Mouse (Mus musculus): Measurements from ENCODE around the gene Wwc2. TPM values are rescaled to one million over a fixed set of nuclear protein-coding genes. Genes with fewer than 3 reads are reported as not detected.

The Wwc2 gene
- polyA plus RNA-seq, 1 experiment = 18.6 TPM

DNA sequence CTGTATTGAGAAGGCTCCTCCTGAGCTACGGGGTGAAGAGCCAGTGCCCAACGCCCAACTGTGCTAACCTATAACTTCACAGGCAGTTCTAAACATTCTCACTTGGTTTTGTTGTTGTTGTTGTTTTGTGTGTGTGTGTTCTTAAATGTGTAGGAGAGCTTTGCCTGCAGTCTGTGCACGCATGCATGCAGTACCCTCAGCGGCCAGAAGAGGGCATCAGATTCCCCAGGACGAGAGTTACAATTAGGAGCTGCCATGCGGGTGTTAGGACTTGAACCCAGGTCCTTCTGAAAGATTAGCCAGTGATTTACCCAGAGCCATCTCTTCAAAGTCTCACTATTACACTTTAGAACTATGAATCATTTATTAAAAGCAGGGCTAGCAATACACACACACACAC, 12.0 kb downstream of the Wwc2 start:
- TF ChIP-seq CTCF (IDR thresholded peaks at IDR 0.05; ENCODE audit: control insufficient read depth, insufficient read depth, insufficient replicate concordance, low read depth, low read length) (peak; percentile 88; the same call in 1 of the 2 replicates), POLR2A (IDR thresholded peaks at IDR 0.05; ENCODE audit: control insufficient read depth, low read depth, low read length) (no peak)
- Histone ChIP-seq H3K4me3 (ENCODE audit: control insufficient read depth, low read depth, low read length) (no peak overlapping the region), H3K27me3 (ENCODE audit: control insufficient read depth, insufficient read depth, low read length) (no peaks in the 10 kb centered on the region), H3K36me3 (ENCODE audit: control insufficient read depth, insufficient read depth, low read length) (no peaks in the 10 kb centered on the region; the same call in 1 of the 2 replicates), H3K27ac (ENCODE audit: control insufficient read depth, insufficient read depth, low read depth, low read length) (no peak overlapping the region), H3K4me1 (ENCODE audit: control insufficient read depth, insufficient read depth, low read length) (peaks cover 10% of the 10 kb centered on the region)

GRCm38 (mm10) chr8:47974963-47975314, 15.8 kb downstream of the Wwc2 start:
- peak overlapping the region; percentile 65 for H3K4me3 ChIP-seq (ENCODE audit: control insufficient read depth, low read depth, low read length)
- peaks cover 10% of the 10 kb centered on the region for H3K4me1 ChIP-seq (ENCODE audit: control insufficient read depth, insufficient read depth, low read length)
- peak overlapping the region; percentile 5; the same call in 1 of the 2 replicates for H3K27ac ChIP-seq (ENCODE audit: control insufficient read depth, insufficient read depth, low read depth, low read length)
- TF ChIP-seq CTCF (IDR thresholded peaks at IDR 0.05; ENCODE audit: control insufficient read depth, insufficient read depth, insufficient replicate concordance, low read depth, low read length) (no peak), POLR2A (IDR thresholded peaks at IDR 0.05; ENCODE audit: control insufficient read depth, low read depth, low read length) (no peak)
- H3K27me3 ChIP-seq (ENCODE audit: control insufficient read depth, insufficient read depth, low read length) = no peaks in the 10 kb centered on the region
- H3K36me3 ChIP-seq (ENCODE audit: control insufficient read depth, insufficient read depth, low read length) = no peaks in the 10 kb centered on the region

- H3K4me3 ChIP-seq (ENCODE audit: control insufficient read depth, low read depth, low read length) = peak overlapping the region; percentile 65
- H3K27ac ChIP-seq (ENCODE audit: control insufficient read depth, insufficient read depth, low read depth, low read length) = no peak overlapping the region
- H3K27me3 ChIP-seq (ENCODE audit: control insufficient read depth, insufficient read depth, low read length) = no peaks in the 10 kb centered on the region
- H3K36me3 ChIP-seq (ENCODE audit: control insufficient read depth, insufficient read depth, low read length) = no peaks in the 10 kb centered on the region
- peaks cover 10% of the 10 kb centered on the region for H3K4me1 ChIP-seq (ENCODE audit: control insufficient read depth, insufficient read depth, low read length)
- TF ChIP-seq CTCF (IDR thresholded peaks at IDR 0.05; ENCODE audit: control insufficient read depth, insufficient read depth, insufficient replicate concordance, low read depth, low read length) (no peak), POLR2A (IDR thresholded peaks at IDR 0.05; ENCODE audit: control insufficient read depth, low read depth, low read length) (no peak)
These were observed 16.4 kb downstream of the Wwc2 start for GRCm38 (mm10) chr8:47974138-47974962.

DNA sequence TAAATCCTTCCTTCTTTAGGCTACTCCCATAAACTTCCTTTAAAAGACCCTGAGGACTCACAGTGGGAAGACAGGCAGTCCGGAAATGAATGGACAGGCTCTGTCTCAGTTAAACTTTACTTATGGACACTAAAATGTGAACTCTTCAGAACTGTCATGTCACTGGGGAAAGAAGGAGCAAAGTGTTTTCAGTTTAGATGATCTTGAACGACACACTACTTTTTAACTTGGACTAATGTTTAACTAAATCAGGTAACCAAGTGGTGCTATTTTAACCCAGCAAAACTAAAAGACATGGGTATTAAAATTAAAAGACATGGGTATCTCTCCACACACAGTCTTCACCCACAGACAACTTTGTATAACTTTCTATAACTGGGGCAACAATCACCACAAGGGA, 19.6 kb downstream of the Wwc2 start:
- no peak overlapping the region for H3K27ac ChIP-seq (ENCODE audit: control insufficient read depth, insufficient read depth, low read depth, low read length)
- TF ChIP-seq POLR2A (IDR thresholded peaks at IDR 0.05; ENCODE audit: control insufficient read depth, low read depth, low read length) (no peak), CTCF (IDR thresholded peaks at IDR 0.05; ENCODE audit: control insufficient read depth, insufficient read depth, insufficient replicate concordance, low read depth, low read length) (no peak)
- no peaks in the 10 kb centered on the region for H3K36me3 ChIP-seq (ENCODE audit: control insufficient read depth, insufficient read depth, low read length)
- H3K27me3 ChIP-seq (ENCODE audit: control insufficient read depth, insufficient read depth, low read length) = no peaks in the 10 kb centered on the region
- peaks cover 10% of the 10 kb centered on the region for H3K4me1 ChIP-seq (ENCODE audit: control insufficient read depth, insufficient read depth, low read length)
- no peak overlapping the region for H3K4me3 ChIP-seq (ENCODE audit: control insufficient read depth, low read depth, low read length)

- H3K27me3 ChIP-seq (ENCODE audit: control insufficient read depth, insufficient read depth, low read length) = no peaks in the 10 kb centered on the region
- no peaks in the 10 kb centered on the region for H3K36me3 ChIP-seq (ENCODE audit: control insufficient read depth, insufficient read depth, low read length)
- no peak overlapping the region for H3K4me3 ChIP-seq (ENCODE audit: control insufficient read depth, low read depth, low read length)
- H3K27ac ChIP-seq (ENCODE audit: control insufficient read depth, insufficient read depth, low read depth, low read length) = no peak overlapping the region
- H3K4me1 ChIP-seq (ENCODE audit: control insufficient read depth, insufficient read depth, low read length) = peaks cover 9% of the 10 kb centered on the region
- TF ChIP-seq CTCF (IDR thresholded peaks at IDR 0.05; ENCODE audit: control insufficient read depth, insufficient read depth, insufficient replicate concordance, low read depth, low read length) (no peak), POLR2A (IDR thresholded peaks at IDR 0.05; ENCODE audit: control insufficient read depth, low read depth, low read length) (no peak)
These were observed 20.1 kb downstream of the Wwc2 start for GRCm38 (mm10) chr8:47970576-47970975.

DNA sequence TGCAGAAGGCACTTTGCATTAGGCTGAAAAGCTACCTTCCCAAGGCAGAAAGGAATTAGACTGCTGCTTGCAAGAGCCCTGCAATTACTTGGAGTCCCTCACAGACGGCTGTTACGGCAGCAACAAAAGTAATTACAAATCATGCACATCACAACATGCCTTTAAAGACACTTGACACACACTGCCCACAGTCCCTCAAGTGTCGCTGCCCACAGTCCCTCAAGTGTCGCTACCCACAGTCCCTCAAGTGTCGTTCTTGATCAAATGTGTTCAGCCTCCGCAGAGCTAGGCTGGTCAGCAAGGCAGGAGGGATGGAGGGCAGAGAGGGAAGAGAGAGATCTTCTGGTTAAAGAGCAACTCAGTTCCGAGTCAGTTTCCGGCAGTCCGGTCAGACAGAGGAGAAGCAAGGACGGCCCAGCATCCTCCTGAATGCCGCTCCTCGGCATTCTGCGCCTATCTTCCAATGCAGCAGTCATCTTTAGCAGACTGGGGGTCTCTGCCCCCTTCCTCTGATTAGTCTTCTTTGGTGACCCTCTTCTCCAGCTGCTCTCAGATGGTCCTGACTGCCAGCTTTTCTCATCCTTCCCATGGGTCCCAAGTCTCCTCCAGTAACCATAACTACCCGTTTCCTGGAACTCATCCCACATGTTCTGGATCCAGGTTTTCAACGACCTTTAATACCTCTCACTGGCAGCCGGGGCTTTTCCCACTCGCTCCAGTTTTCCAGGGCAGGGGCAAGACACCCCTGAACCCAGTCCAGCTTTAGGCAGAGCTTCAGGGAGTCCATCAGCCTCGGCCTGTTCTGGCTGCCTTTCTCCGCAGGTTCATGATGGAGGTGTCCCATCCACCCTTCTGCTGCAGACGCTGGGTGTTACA, 23.4 kb downstream of the Wwc2 start:
- no peaks in the 10 kb centered on the region for H3K27me3 ChIP-seq (ENCODE audit: control insufficient read depth, insufficient read depth, low read length)
- no peaks in the 10 kb centered on the region for H3K36me3 ChIP-seq (ENCODE audit: control insufficient read depth, insufficient read depth, low read length)
- H3K27ac ChIP-seq (ENCODE audit: control insufficient read depth, insufficient read depth, low read depth, low read length) = no peak overlapping the region
- H3K4me3 ChIP-seq (ENCODE audit: control insufficient read depth, low read depth, low read length) = no peak overlapping the region
- TF ChIP-seq CTCF (IDR thresholded peaks at IDR 0.05; ENCODE audit: control insufficient read depth, insufficient read depth, insufficient replicate concordance, low read depth, low read length) (no peak), POLR2A (IDR thresholded peaks at IDR 0.05; ENCODE audit: control insufficient read depth, low read depth, low read length) (no peak)
- no peaks in the 10 kb centered on the region for H3K4me1 ChIP-seq (ENCODE audit: control insufficient read depth, insufficient read depth, low read length)

DNA sequence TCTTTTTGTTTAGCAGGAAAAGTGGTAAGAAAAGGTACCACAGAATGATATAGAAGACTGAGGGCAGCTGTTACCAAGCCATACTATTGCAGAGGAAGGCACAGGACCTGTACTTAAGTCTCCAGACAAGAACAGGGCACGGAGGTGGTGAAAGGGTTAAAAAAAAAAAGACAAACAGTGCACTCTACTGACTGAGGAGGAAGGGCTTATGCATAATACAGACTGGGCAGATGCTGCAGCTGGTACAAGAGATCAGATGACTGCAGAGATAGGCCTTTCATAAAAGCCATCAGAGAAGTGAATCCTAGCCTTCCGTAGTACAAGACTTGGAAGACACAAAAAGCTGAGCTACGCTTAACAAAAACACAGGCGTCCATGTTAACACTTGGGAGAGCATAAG, 28.2 kb downstream of the Wwc2 start:
- H3K27me3 ChIP-seq (ENCODE audit: control insufficient read depth, insufficient read depth, low read length) = no peaks in the 10 kb centered on the region
- no peak overlapping the region for H3K27ac ChIP-seq (ENCODE audit: control insufficient read depth, insufficient read depth, low read depth, low read length)
- no peak for TF ChIP-seq CTCF (IDR thresholded peaks at IDR 0.05; ENCODE audit: control insufficient read depth, insufficient read depth, insufficient replicate concordance, low read depth, low read length)
- no peak for TF ChIP-seq POLR2A (IDR thresholded peaks at IDR 0.05; ENCODE audit: control insufficient read depth, low read depth, low read length)
- no peaks in the 10 kb centered on the region for H3K36me3 ChIP-seq (ENCODE audit: control insufficient read depth, insufficient read depth, low read length)
- no peak overlapping the region for H3K4me3 ChIP-seq (ENCODE audit: control insufficient read depth, low read depth, low read length)
- H3K4me1 ChIP-seq (ENCODE audit: control insufficient read depth, insufficient read depth, low read length) = no peaks in the 10 kb centered on the region
